Mouse (Mus musculus) erythroblast, embryonic 14.5 days (primary cell): Measurements from ENCODE around the gene Nrxn2.

Experiments
- GATA1 ChIP-seq: IDR thresholded peaks from 2 replicates; pipeline ENCODE4 v1.6.1; 2012; ENCODE audit warnings: low read length, inconsistent platforms, mixed read lengths
- TAL1 ChIP-seq: IDR thresholded peaks from 3 replicates; pipeline ENCODE4 v1.6.1; 2012; ENCODE audit warnings: low read length, inconsistent platforms, mixed read lengths

DNA sequence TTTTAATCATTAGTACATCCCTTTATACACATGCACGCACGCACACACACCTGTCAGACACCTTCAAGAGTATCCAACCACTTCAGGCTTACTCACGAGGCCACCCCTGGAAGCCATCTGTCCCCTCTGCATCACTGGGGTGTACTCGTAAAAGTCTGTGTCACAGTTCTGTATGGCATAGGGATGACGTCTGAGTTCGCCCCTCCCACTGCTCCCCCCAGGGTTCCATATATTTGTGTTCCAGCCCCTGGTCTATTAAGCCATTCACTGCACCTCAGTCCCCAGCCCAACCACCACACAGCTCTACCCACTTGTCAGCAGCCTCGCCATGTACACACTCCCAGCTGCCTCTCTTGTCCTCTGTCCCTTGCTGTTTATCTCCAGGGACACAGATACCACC, 3.5 kb downstream of the Nrxn2 start:
- TF ChIP-seq GATA1: no peak
- no peak for TF ChIP-seq TAL1
